In the genomic region with DNA sequence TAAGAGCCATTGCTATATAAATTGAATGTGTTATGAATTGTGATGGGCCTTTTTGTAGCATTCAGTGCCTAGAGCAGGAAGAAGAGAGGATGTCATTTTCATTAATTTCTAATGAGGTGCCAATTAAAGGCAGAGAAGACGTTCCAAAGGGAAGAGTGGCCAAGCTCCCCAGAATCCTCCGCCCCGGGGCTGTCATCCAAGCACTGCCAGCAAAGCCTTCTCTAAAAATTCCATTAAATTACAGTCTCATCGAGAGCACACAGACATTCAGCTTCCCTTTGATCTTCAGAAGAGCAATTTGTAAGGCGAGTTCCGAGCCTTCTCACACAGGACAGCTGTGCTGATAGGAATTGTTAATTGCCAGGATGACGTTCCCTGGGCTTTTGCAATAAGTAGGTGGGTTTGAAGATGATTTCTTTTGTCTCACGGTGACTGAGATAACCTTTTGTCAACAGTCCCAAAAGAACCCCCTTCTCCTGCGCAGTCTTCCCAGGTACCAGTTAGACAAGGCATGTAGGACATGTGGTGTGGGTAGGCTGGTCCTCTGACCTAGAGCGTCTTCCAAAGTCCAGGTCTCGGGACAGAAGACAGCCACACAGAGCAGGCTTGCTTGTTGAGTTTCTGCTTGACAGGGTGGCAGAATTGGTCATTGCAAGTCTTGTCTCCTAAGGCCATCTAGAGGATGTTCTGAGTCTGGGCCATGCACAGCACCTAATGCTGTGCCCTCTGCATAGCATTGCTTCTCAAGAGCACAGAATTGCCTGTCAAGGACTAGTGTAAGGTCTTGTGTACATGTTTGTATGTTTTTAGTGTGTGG, we compare ENCODE assay signal across 9 mouse cellular contexts.
A peak's percentile ranks its signal among the peaks of the same experiment; 100 is the strongest.
DNase-seq lines count a peak whose midpoint lies in the region; ATAC-seq and TF ChIP-seq lines count a peak whose summit lies in the region.
"Had no signal": no experiment of that assay in that cellular context is flagged by ENCODE, and none has a peak within 500 bp of the region (broad histone marks: within the 10 kb centered on the region; RNA-seq: fewer than 3 reads in every experiment).

No protein-coding gene starts in this region.

- WGBS in lung, embryonic 14.5 days: 37% methylated on average over 11 of the region's 11 CpGs
- 41% methylated on average over 11 of the region's 11 CpGs for WGBS in hindbrain, embryonic 15.5 days
- WGBS in neural tube, embryonic 14.5 days: 50% methylated on average over 11 of the region's 11 CpGs

- no peaks in the 10 kb centered on the region for H3K9me3 ChIP-seq in lung, embryonic 14.5 days (ENCODE audit: low read depth, low read length)
- H3K9me3 ChIP-seq in hindbrain, embryonic 15.5 days: no peaks in the 10 kb centered on the region
- no peaks in the 10 kb centered on the region for H3K9me3 ChIP-seq in neural tube, embryonic 14.5 days (ENCODE audit: control insufficient read depth, low read length)

- peak; percentile 25; the same call in 1 of the 2 replicates for ATAC-seq in lung, embryonic 14.5 days (ENCODE audit: insufficient read depth)
- ATAC-seq in hindbrain, embryonic 15.5 days (ENCODE audit: low FRiP score, low read depth): no peak
- ATAC-seq in neural tube, embryonic 14.5 days (ENCODE audit: low read depth): no peak
- no peak for ATAC-seq in megakaryocyte-erythroid progenitor cell, adult 5-6 weeks (replicated peaks; ENCODE audit: low FRiP score, low TSS enrichment, poor library complexity, severe bottlenecking)

- H3K36me3 ChIP-seq in lung, embryonic 14.5 days (ENCODE audit: insufficient read depth): peaks cover 18% of the 10 kb centered on the region
- H3K36me3 ChIP-seq in hindbrain, embryonic 15.5 days: no peaks in the 10 kb centered on the region
- no peaks in the 10 kb centered on the region for H3K36me3 ChIP-seq in neural tube, embryonic 14.5 days (ENCODE audit: control insufficient read depth, insufficient read depth, low read length)

- no peak overlapping the region for H3K27ac ChIP-seq in lung, embryonic 14.5 days (ENCODE audit: low read depth)
- H3K27ac ChIP-seq in hindbrain, embryonic 15.5 days (replicated peaks): peak overlapping the region; percentile 60
- H3K27ac ChIP-seq in neural tube, embryonic 14.5 days (ENCODE audit: low read depth, low read length): peak overlapping the region; percentile 71
- H3K27ac ChIP-seq: macrophage had no signal

- peaks cover 26% of the 10 kb centered on the region for H3K4me1 ChIP-seq in lung, embryonic 14.5 days (ENCODE audit: insufficient read depth)
- H3K4me1 ChIP-seq in hindbrain, embryonic 15.5 days (replicated peaks): peaks cover 90% of the 10 kb centered on the region
- peaks cover 56% of the 10 kb centered on the region for H3K4me1 ChIP-seq in neural tube, embryonic 14.5 days (ENCODE audit: control insufficient read depth, insufficient read depth, low read length)

- no peak overlapping the region for H3K4me3 ChIP-seq in lung, embryonic 14.5 days (ENCODE audit: low read depth, low read length)
- no peak overlapping the region for H3K4me3 ChIP-seq in hindbrain, embryonic 15.5 days
- H3K4me3 ChIP-seq in neural tube, embryonic 14.5 days (ENCODE audit: low read depth, low read length): no peak overlapping the region

- peak; percentile 0 for DNase-seq in embryo, embryonic 11 days
- DNase-seq in embryo, embryonic 10 days (ENCODE audit: low spot score): no peak
- peak; percentile 73 for DNase-seq in lung, embryonic 14.5 days
- DNase-seq in lung, postnatal 14 days: no peak
- peak; percentile 20 for DNase-seq in adrenal gland, postnatal 10 days

- no peak overlapping the region for H3K4me2 ChIP-seq in lung, embryonic 14.5 days
- no peak overlapping the region for H3K4me2 ChIP-seq in hindbrain, embryonic 15.5 days
- no peak overlapping the region for H3K4me2 ChIP-seq in neural tube, embryonic 14.5 days (ENCODE audit: low read depth, low read length)

- TF ChIP-seq CTCF in lung, embryonic 14.5 days (IDR thresholded peaks at IDR 0.05; ENCODE audit: low read depth): no peak; the same call in 1 of the 2 replicates

- H3K9ac ChIP-seq in lung, embryonic 14.5 days: no peak overlapping the region
- H3K9ac ChIP-seq in hindbrain, embryonic 15.5 days: no peak overlapping the region
- no peak overlapping the region for H3K9ac ChIP-seq in neural tube, embryonic 14.5 days (replicated peaks; ENCODE audit: low read depth, low read length)

- no peaks in the 10 kb centered on the region for H3K27me3 ChIP-seq in lung, embryonic 14.5 days (ENCODE audit: insufficient read depth, low read length)
- no peaks in the 10 kb centered on the region for H3K27me3 ChIP-seq in hindbrain, embryonic 15.5 days
- no peaks in the 10 kb centered on the region for H3K27me3 ChIP-seq in neural tube, embryonic 14.5 days (ENCODE audit: control insufficient read depth, insufficient read depth, low read length)

Comparison
In these comparisons a context has a peak if more than half of its experiments do, and no peak if none do; other contexts are left out.
1. DNase-seq: peak in embryo, embryonic 11 days (single experiment), lung, embryonic 14.5 days (single experiment) and adrenal gland, postnatal 10 days (single experiment); none in embryo, embryonic 10 days (single experiment) and lung, postnatal 14 days (single experiment).